Mouse (Mus musculus) skeletal muscle tissue, adult 2 months (tissue): ENCODE data around the gene 2310022A10Rik.

Experiments
- DNase-seq: peaks from one replicate; pipeline ENCODE4 v3.0.0-alpha.2; 2012; ENCODE audit warnings: low read depth, low spot score

The 2310022A10Rik gene

DNA sequence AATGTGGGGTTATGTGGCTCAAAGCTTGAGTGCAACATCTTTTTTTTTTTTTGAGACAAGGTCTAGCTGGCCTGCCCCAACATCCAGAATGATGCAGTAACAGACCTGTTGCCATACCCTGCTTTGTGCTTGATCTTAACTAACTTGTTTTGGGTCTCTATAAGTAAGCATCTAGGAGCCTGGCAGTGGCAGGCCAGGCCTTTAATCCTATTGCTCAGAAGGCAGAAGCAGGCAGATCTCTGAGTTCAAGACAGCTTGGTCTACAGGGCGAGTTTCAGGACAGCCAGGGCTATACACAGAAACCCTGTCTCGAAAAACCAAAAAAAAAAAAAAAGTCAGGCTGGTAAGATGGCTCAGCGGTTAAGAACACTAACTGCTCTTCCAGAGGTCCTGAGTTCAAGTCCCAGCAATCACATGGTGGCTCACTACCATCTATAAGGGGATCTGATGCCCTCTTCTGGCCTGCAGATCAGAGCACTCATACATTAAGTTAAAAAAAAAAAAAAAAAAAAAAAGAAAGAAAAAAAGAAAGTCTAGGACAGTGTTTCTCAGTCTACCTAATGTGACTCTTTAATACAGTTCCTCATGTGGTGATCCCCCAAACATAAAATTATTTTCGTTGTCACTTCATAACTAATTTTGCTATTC lies 37.7 kb downstream of the 2310022A10Rik start:
- DNase-seq, result no peak

DNA sequence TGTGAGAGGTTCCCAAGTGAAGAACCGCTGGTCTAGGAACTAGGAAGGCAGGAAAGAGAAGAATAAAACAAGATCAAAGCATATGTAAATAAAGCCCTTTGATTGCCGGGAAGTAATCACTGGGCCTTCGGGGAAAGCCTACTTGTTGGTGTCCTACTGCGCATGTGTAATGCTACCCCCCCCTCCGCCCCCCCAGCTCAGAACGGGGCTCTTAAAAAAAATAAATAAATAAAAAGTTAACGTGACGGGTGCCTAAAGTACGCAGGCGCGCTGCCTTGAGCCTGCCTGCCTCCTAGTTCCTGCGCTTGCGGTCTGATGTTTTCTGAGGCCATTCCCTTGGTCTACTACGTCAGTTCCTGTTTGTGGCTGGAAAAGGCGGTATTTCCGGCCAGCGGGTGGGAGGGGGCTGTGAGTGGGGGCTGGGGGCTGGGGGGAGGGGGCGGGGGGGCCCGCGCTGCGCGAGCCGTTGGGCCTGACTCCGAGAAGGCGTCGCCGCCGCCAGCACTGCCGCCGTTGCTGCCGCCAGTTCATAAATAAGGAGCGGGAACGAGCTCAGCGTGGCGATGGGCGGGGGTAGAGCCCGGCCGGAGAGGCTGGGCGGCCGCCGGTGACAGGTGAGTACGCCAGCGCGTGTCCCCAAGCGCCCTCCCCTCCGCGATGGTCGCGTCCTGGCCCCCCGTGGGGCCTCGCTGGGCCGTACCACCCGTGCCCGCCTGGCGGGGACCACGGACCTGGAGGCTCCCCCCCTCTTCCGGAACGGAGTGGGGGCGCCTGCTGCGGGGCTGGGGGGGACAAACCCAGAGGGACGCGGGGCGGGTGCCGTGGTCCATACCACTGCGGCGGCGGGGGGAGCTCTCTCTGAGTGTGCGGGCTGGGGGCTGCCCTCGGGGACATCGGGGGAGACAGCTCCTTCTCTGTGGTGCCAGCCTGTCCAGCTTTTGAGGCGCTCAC lies 38.5 kb downstream of the 2310022A10Rik start, which contains the start of gene Akt2:
Gene Akt2 (plus strand): TSS at position 287 of the 951 bp plus-strand sequence.
- DNase-seq, result peak; percentile 99

DNA sequence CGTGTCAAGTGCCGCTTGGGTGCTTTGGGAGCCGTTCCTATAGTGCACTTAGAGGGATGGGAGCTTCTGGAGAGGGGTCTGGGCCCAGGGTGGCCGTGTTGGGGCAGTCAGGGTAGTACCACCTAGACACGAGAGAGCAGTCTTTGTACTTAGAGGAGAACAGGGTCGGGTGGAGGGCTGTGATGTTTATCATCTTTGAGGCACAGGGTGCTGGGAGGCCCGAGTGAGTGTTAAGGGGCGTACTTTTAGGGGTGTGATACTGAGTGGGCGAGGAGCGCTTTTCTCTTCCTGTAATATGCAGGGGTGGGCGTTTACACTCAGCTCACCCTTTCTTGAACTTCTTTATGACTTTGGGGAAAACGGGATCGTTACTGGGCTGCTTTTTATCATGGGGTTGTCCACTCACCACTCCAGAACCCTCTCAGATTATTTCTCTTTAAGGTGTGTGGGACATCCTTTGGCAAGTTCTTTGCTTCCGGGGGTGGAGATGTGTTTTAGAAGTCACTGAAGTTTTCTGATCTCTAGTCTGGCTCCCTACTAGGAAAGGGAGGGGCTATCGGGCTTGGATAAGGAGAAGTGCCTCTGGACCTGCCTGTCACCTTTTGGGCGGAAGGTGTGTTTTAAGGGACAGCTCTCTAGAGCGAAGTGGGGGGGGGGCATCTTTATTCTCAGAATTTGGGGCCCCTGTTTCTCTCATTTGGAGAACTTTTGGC lies 39.3 kb downstream of the 2310022A10Rik start:
- peak; percentile 49 for DNase-seq

DNA sequence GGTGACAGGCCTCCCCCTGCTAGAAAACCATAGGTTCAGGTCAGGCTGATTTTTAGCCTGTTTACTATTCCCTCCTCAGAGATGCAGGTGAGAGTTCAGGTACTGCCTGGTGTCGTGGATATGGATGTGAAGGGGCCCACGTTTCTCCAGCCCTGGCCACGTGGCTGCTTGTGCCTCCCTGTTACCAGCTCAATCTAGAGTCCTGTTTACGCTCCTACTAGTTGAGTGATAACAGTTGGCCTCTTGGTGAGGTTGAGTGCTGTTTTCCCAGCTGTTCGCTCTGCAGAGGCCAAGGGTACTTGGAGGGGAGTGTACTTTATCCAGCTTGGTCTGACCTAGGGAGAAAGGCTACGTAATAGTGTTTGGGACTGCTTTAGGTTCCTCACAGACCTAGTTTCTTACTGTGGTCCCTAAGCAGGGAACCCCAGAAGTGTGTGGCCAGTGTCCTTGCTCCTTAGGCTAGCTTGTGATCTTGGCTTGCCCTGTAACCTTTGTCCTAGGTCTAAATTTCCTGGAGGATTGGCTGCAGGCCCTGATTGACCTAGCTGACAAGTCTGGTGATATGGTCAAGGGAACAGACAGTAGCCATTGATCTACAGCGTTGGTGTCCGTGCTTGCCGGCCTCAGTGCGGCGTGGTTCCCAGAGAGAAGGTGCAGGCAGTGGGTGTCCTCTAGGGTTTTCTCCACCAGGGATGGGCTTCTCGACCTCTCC lies 40.1 kb downstream of the 2310022A10Rik start:
- peak; percentile 35 for DNase-seq

DNA sequence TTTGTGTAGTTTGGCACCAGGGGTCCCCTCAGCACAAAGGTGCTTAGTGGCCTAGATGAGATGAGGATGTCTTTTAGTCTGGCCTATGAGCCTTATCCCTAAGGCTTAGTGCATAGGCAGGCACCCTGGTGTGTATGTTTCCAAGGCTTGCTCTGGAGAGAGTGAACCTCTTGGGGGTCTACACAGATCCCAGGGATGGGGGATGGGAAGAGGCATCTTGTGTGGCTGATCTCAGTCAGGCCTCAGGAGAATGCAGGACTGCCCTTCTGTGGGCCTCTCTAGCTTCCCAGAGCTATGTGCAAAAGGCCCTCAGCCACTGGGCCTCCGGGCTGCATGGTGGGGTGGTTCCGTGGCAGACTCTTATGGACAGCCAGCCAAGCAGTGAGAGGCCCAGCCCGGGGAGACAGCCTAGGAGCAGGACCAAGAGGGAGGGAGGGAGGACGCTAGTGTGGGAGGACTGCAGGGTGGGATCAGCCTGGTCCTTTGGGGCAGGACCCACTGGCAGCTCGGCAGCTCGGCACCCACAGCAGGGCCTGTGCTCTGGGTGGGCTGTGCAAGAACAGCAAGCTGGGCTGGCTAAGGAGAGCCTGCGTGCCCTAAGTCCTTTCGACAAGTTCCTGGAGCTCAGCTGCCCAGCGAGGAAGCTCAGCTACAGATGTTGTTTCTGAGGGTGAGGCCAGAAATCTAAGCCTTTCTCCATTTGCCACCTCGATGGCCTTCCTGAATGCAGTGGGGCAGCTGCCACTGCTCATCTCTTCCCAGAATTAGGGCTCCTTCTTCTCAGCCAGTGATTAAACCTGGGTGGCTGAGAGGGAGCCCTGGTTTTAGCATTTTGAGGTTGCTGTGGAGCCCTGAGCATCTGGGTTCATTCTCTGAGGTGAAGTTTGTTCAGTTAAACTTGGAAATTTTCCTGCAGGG lies 43.8 kb downstream of the 2310022A10Rik start:
- peak; percentile 51 for DNase-seq

DNA sequence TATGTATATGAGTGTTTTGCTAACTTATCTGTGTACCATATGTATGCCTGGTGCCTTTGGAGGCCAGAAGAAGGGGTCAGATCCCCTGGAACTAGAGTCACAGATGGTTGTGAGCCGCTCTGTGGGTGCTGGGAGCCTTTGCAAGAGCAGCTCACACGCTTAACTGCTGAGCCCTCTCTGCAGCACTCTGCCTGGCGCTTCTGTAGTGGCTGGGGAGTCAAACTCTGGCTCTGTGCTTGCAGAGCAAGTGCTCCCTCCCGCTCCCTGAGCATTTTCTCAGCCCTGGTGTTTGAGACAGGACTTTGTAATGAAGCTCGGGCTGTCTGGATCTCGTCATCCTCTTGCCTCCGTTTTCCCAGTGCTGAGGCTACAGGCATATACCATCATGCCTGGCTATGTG lies 45.0 kb downstream of the 2310022A10Rik start:
- DNase-seq, result no peak

DNA sequence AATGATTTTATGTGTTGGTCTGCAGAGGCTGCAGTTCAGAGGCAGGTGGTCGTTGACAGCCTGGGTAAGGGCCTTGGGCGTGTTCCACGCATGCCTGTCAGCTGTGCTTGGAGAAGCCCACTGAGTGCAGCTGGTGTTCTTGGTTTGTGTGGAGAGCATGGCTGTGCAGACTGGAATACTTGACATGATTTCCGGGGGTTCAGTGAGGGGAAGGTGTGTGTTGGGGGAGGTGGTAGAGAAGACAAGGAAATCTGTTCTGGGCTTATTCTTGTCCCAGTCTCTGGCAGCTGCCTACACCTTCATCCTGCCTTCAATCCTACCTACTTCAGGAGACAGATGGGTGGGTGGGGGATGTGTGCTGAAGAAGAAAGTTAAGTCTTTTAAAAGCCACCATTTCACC lies 48.6 kb downstream of the 2310022A10Rik start:
- no peak for DNase-seq

DNA sequence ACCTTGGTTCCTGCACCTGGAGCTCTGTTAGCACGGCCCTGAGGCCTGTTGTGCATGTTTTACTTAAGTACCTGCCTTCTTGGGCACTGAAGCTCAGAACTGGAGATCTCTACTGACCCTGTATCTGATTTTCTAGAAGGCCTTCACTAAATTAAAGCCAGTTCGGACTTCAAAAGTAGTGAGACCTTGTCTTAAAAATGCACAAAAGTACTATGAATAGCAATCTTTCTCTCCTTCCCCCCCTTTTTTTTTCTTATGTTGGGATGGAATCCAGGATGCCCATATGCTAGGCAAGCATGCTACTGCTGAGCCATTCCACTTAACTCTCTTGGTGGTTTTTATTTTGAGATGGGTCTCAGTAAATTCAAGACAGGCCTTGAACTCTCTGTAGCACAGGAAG lies 49.1 kb downstream of the 2310022A10Rik start:
- no peak for DNase-seq

DNA sequence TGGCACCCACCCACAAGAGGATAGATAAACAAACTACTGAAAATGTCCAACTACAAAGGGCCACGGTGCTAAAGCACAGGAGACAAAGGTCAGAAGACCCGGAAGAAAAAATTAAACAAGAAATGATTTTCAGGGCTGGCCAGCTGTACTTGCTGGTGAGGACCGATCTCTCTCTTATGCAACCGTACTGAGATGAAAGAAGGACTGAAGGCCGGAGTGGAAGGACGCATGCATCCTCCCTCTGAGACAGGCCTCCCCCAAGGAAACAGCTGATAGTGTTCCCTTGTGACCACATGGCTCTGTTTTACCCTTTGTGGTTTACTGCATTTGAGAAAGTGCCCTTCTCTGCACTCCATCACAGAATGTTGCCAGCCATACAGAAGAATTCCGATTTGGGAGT lies 49.8 kb downstream of the 2310022A10Rik start:
- no peak for DNase-seq

DNA sequence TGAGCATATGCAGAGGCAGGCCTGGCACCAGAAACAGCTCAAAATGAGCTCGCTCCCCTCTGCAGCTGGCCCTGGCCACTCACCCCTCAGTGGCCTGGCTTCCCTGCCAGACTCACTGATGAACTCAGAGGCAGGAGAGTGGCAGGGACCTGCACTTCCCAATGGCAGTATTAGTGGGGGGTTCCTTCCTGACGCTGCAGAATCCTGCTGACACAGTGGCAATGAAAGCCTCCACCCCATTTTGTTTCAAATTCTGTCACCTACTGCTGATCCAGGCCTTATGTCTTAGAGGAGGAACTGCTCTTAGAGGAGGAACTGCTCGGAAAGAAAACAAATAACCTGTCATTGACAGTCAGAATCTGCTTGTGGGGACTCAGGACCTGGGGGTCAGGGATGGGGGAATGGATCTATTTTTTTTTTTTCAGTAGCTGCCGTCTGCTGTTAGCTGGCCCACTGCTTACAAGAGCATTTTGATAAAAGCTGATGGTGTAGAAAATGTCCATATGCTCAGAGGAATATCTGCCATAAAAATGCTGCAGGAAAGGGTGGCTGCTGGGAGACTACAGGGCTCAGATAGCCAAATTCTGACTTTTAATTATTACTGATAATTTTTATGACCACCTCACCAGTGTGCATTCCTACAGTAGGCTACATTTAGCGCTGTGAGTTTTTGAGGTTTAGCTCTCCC lies 51.8 kb downstream of the 2310022A10Rik start:
- no peak for DNase-seq

DNA sequence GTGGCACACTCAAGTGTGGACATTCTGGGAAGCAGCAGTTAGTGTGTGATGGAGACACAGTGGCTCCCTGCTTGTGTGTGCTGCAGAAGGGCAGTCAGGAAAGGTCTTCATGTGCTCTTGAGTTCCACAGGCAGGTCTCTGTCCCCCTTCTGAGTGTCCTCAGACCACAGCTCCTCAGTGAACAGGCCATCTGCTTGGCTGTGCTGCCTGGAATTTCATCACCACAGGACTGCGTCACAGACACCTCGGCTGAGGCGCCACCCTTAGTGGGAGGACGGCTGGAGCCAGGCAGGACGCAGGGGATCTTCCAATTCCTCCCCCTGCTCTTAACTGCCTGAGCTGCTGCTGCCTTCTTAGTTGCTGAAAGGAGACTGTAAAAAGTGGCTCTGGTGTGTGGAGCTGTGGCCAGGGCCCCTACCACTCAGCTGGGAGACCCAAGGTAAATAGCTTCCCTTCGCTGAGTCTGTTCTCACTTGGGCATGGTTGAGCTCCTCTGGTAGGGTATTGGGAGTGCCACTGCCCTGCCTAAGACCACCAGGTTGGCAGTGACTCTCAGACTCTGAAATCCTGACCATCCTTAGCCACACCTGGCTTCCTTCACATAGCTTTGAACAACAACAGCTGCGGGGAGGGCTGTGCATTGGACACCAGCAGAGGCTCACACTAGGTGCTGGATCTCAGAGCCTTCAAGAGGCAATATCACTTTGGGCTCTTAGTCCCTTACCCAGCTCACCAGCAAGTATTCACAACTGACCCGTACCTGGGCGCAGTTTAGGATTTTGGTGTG lies 52.7 kb downstream of the 2310022A10Rik start:
- DNase-seq, result peak; percentile 89

DNA sequence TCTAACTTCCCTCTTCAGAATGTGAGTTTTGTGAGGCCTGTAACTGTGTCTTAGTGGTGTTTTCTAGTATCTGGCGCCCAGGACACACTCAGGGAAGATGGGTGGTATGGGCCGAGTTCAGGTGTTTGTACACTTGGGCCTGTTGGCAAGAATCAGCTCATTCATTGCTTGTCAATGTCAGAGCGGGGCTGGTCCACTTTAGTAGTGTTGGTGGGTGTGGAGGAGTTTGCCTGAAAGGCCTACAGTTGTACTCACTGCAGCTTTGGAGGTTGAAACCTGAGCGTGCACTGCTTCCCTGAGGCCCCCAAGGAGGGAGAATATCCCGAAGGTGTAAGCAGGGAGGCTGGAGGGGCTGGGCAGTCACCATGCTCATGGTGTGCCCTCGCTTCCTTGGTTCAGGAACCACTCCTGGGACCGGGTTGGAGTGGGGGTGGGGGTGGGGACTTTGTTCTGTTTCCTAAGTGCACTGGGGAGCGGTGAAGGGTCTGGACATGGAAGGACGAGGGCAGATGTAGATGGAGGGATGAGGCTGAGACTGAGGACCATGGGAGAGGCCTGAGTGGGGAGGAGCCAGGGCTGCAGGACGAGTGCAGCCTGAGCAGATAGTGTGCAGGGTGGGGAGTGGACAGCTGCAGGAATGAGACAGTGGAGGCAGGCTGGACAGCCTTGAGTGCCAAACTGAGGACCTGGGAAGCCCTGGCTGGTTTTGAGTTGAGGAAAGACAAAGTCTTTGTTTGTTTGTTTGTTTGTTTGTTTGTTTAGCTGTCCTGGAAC lies 53.6 kb downstream of the 2310022A10Rik start:
- DNase-seq, result no peak

DNA sequence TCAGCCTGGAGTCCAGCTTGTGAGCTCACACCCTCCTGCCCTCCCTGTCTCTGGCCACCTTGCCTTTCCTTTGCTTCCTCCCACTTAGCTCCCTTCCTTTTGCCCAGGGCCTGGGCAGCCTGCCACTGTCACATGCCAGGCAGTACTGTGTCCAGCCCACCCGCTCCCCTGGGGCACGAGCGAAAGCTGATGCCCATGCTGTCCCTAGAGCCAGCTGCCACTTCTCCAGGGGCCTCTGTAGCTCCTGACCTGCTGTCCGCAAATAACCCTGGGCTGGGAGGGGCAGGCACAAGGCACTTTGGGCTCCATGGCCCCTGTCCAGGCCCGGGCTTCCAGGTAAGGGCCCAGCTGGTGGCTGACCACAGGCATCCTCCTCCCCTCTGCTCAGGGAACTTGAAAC lies 54.5 kb downstream of the 2310022A10Rik start:
- DNase-seq, result peak; percentile 96

DNA sequence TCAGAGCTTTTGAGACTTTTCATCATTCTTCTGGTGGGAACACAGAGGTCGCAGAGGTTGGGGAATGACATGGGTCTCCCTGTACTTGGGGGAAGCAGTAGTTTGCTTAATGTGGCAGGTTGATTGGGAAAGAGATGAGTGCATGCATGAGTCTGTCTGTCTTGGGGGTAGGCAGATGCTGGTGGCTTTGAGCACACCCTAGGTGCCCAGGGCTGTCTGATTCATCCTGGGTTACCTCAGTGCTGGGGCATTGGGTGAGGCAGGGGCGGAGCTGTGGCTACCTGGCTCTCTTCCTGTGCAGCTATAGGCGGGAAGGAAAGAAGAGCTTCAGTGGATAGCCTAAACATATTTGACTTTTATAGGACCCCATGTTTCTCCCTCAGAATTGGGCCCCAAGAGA lies 55.1 kb downstream of the 2310022A10Rik start:
- no peak for DNase-seq

DNA sequence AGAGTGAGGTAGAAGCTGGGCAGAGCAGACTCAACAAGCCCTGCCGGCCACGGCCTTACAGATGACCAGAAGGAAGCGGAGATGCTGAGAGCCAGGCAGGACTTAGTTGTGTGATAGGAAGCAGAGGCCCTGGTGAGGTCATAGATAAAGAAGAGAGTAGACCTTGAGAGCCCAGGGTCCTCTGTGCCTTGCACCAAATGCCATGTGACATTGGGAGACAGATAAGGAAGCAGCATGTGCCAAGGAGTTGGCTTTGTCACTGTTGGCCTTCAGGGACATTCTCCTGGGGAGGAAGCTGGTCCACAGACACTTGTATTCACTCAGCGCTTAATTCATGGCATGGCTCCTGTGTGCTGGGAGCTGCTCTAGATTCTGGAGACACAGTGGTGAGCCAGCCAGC lies 56.3 kb downstream of the 2310022A10Rik start:
- DNase-seq, result no peak

DNA sequence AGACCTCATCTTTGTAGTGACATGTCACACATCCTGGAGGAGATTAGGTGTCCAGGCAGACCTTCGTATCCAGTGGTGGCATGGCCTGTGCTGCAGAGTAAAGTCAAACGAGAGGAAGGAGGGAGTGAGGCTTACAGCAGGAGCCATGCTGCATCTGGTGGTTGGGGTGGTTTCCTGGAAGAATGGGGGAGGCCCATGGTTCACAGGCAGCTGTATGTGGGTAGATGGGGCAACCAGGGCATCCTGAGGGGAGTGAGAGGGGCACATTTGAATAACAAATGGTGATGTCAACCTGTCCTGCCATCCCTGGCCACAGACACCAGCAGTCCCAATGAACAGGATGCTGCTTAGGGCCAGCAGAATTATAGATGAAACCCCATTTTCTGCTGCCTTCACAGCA lies 56.7 kb downstream of the 2310022A10Rik start:
- DNase-seq, result no peak

DNA sequence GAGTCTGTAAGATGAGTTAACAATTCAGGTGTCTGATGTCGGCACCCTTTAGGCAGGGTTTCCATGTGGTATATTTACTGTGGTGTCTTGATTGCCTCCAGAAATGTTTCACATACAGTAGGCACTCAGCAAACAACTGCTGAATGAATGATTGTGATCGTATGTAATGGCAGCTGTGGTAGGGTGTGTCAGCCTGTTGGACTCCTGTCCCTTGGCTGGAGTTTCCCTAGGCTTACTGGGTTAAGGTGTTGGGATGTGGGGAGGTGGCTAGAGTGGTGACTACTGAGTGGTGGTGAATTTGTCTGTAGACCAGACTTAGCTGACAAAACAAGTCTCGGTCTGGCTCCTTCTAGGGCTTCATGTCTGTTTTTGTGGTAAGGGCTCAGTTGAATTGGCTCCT lies 57.3 kb downstream of the 2310022A10Rik start:
- no peak for DNase-seq

DNA sequence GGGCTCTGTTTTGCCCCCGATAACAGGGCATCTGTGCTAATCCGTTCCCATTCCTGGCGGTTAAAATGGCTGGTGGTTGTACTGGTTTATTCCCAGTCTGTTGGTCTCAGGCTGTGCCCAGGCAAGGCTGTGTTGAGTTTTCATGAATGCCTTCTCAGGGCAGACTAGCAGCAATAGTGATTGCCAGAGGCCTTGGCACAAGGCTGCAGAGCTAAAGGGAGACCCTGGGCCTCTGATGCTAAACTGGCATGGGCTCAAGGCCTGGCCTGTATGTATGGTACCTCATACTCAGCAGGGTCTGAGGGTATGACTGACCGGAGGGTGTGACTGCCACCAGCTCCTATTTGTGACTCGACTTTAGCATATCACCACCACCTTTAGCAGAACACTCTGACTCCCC lies 57.8 kb downstream of the 2310022A10Rik start:
- no peak for DNase-seq
